Mouse (Mus musculus): ENCODE data around the gene Coro2a. TPM values are rescaled to one million over a fixed set of nuclear protein-coding genes. Genes with fewer than 3 reads are reported as not detected.
A peak's percentile ranks its signal among the peaks of the same experiment; 100 is the strongest.

Coro2a gene
- polyA plus RNA-seq, 1 experiment from 2014 or later: 7.3 TPM

DNA sequence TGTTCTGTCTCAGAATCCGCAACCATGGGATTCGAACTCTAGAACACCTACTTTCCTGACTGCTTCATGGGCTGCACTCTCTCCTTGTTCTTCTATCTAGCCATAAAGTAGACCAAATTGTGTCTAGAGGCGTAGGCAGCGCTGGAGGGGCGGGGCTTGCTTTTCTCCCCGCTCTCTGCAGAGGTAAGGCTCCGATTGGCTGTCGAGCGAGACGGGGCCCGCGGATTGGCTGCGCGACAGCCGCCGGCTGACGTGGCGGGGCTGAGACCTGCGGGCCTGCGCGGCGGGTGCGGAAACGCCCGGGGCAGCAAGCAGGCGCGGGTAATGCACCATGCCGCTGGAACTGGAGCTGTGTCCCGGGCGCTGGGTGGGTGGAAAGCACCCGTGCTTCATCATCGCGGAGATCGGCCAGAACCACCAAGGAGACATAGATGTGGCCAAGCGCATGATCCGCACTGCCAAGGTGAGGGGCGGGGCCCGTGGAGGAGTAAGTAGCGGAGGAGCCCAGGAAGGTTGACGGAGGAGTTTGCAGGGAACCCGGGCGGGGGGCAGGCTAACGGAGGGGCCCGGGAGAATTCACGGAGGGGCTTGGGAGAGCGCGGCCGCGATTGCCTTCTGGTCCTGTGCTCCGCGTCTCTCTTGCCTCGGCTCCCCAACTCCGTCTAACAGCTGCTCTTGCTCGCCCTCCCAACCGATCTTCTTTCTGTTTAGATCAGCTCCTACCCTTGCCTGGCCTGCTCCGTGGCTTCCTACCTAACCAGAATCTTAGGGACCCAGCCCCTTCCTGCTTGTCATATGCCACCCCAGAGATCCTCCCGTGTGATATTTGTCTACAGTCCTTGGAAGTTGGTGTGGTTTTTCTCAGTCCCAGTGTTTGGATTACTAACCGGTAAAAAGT lies 112.7 kb downstream of the Coro2a start, which contains the start of gene Nans:
TSS of gene Nans (plus strand) at position 221 of the 898 bp plus-strand sequence.
- peak within 1 kb of the TSS; percentile 62 for H3K4me2 ChIP-seq (replicated peaks)
- peak within 1 kb of the TSS; percentile 61 for H3K27ac ChIP-seq
- H3K36me3 ChIP-seq: peaks cover 17% of the 10 kb centered on the region
- ATAC-seq (ENCODE audit: insufficient number of reproducible peaks, insufficient read depth, low FRiP score, low TSS enrichment): peak; percentile 93
- whole genome bisulfite sequencing: under 1% methylated on average over 58 of the region's 58 CpGs
- peaks cover 8% of the 10 kb centered on the region for H3K4me1 ChIP-seq
- peak within 1 kb of the TSS; percentile 68 for H3K4me3 ChIP-seq
- H3K9me3 ChIP-seq: no peaks in the 10 kb centered on the region
- no peaks in the 10 kb centered on the region for H3K27me3 ChIP-seq
- H3K9ac ChIP-seq: peak within 1 kb of the TSS; percentile 74

DNA sequence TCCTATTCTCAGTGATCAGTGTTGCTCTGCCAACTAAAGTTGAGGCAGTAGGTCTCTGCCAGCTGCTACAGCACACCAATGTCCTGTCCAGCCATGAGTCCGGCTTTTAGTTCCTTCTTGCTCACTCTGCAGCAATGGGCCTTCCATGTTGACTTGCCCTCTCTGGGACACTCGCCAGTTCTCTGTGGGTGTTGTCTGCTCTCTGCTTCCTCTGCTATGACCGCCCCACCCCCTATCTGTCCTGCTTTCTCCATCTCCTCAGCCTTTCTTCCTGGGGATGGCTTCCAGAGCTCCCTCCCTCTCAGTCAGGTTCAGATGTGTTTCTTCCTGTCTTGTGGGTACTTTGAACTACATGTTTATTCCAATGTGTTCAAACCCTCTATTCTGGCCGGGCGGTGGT lies 114.7 kb downstream of the Coro2a start:
- Histone ChIP-seq H3K36me3 (no peaks in the 10 kb centered on the region), H3K27ac (no peak overlapping the region), H3K4me3 (no peak overlapping the region), H3K9ac (no peak overlapping the region), H3K4me1 (peaks cover 8% of the 10 kb centered on the region), H3K27me3 (no peaks in the 10 kb centered on the region), H3K9me3 (no peaks in the 10 kb centered on the region), H3K4me2 (replicated peaks) (no peak overlapping the region)
- no peak for ATAC-seq (ENCODE audit: insufficient number of reproducible peaks, insufficient read depth, low FRiP score, low TSS enrichment)
- WGBS: 86% methylated on average over 5 of the region's 5 CpGs

Other genes with a start within 250 kb of the Coro2a start
- gene Trmo, start 212.8 kb downstream of the Coro2a start, polyA plus RNA-seq (2016; fragmentation: Nextera tagmentation; extraction: Ambion mirVana): 8.2 and 9.7 TPM in 2 replicates
- 2.5 and 2.8 TPM in 2 replicates for gene Hemgn, start 188.7 kb downstream of the Coro2a start, polyA plus RNA-seq (2016; fragmentation: Nextera tagmentation; extraction: Ambion mirVana)
- 329 and 349 TPM in 2 replicates for gene Anp32b, start 151.3 kb downstream of the Coro2a start, polyA plus RNA-seq (2016; fragmentation: Nextera tagmentation; extraction: Ambion mirVana)
- 85.6 and 90.7 TPM in 2 replicates for gene Nans, start 113.0 kb downstream of the Coro2a start, polyA plus RNA-seq (2016; fragmentation: Nextera tagmentation; extraction: Ambion mirVana)
- gene Trim14, start 66.1 kb downstream of the Coro2a start, polyA plus RNA-seq (2016; fragmentation: Nextera tagmentation; extraction: Ambion mirVana): 1.0 and 1.5 TPM in 2 replicates
- gene Tbc1d2, start 48.0 kb upstream of the Coro2a start, polyA plus RNA-seq (2016; fragmentation: Nextera tagmentation; extraction: Ambion mirVana): 2.0 and 2.6 TPM in 2 replicates